Mouse (Mus musculus): ENCODE results near the gene Zfp618. TPM values are rescaled to one million over a fixed set of nuclear protein-coding genes. Genes with fewer than 3 reads are reported as not detected.

The Zfp618 gene
- polyA plus RNA-seq (2015; fragmentation: Nextera tagmentation; extraction: Ambion mirVana), result 33.3 and 40.4 TPM in 2 replicates

DNA sequence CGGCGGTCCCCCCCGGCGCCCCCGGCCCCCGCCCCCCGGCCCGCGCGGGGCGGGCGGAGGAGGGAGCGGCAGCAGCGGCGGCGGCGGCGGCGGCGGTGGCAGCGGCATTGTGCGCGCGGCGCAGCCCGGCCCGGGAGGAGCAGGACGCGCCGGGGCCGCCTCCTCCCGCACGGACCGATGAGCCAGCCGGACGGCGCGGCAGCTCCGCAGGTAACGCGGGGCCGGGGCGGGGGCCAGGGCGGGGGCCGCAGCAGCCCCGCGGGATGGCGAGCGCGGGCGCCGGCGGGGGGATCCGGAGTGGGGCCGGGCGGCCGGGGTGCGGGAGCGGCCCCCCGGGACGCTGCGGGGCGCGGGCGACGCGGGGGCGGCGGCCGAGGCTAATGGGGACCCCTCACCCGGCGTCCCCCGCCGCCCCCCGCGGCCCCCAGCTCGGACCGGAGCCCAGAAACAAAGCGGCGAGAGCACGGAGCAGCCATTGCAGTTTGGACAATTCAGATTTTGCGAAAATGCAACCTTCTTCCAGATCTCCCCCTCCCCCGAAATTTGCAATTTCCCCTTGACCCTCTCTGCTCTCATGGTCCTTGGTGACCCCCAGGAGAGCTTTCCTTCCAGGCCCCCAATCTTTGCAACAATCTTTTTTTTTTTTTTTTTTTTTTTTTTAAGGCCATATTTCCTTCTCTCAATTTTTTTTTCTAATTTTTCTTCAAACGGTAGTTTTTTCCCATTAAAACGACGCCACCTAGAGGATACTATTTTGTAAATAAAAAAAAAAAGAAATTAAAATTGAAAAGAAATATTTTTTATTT lies at the start of gene Zfp618:
Gene Zfp618, plus strand, starts transcription at position 77 of the 806 bp plus-strand sequence.
- Histone ChIP-seq H3K4me2 (peak within 1 kb of the TSS; percentile 63), H3K36me3 (no peaks in the 10 kb centered on the region), H3K9me3 (no peaks in the 10 kb centered on the region), H3K27ac (peak within 1 kb of the TSS; percentile 93), H3K4me3 (peak within 1 kb of the TSS; percentile 75), H3K27me3 (no peaks in the 10 kb centered on the region), H3K4me1 (peaks cover 29% of the 10 kb centered on the region), H3K9ac (peak within 1 kb of the TSS; percentile 98)
- WGBS, result under 1% methylated on average over 41 of the region's 86 CpGs
- 0 out of 2 replicates have a peak, but pooled peaks have one; percentile 26 for ATAC-seq (ENCODE audit: insufficient number of reproducible peaks, insufficient read depth, low FRiP score, low TSS enrichment, low read depth)

DNA sequence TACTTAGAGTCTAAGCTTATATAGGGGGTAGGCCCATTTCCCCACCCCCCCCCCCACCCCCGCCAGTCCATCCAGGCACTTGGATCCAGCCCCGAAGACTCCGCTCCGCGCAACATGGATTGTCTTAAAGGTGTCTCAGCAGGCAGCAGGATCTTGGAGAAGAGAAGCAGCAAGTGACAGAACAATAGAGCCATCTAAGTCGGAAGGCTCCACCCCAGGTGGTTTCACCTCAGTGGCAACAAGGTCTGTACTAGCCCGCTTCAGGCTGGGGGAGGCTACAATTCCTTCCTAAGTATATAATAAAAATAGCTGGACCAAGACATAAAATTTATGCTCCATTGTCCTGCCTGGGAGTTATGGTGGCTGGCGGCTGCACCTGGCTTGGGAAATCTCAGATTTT lies 48.3 kb upstream of the Zfp618 start:
- 88% methylated on average over 8 of the region's 8 CpGs for whole genome bisulfite sequencing

DNA sequence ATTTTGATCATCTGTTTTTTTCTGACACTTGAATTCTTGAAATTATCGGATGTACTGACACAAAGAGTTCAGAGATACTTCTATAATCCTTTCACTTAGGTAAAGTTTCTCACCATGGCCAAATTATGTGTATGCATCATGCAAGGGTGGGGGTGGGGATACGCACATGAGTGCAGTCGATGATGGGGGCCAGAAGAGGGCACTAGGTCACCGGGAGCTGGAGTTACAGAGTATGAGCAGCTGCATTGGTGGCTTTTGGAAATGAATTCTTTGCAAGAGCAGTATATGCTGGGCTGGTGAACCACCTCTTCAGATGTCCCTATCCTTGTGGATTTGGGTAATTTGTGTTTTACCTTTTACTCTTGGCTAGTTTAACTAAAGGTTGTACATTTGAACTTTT lies 31.6 kb upstream of the Zfp618 start:
- Histone ChIP-seq H3K4me3 (no peak overlapping the region), H3K9me3 (no peaks in the 10 kb centered on the region), H3K27me3 (no peaks in the 10 kb centered on the region), H3K4me2 (no peak overlapping the region), H3K9ac (no peak overlapping the region), H3K36me3 (no peaks in the 10 kb centered on the region), H3K27ac (no peak overlapping the region), H3K4me1 (peaks cover 3% of the 10 kb centered on the region; the same call in 1 of the 2 replicates)
- WGBS, result 84% methylated on average over 4 of the region's 4 CpGs
- no peak for ATAC-seq (ENCODE audit: insufficient number of reproducible peaks, insufficient read depth, low FRiP score, low TSS enrichment, low read depth)

More for the DNA sequence above, 48.3 kb upstream of the Zfp618 start:
- Histone ChIP-seq H3K27me3 (no peaks in the 10 kb centered on the region), H3K4me3 (no peak overlapping the region), H3K4me1 (no peaks in the 10 kb centered on the region), H3K36me3 (no peaks in the 10 kb centered on the region), H3K9me3 (no peaks in the 10 kb centered on the region), H3K4me2 (no peak overlapping the region), H3K27ac (no peak overlapping the region), H3K9ac (no peak overlapping the region)
- no peak for ATAC-seq (ENCODE audit: insufficient number of reproducible peaks, insufficient read depth, low FRiP score, low TSS enrichment, low read depth)

DNA sequence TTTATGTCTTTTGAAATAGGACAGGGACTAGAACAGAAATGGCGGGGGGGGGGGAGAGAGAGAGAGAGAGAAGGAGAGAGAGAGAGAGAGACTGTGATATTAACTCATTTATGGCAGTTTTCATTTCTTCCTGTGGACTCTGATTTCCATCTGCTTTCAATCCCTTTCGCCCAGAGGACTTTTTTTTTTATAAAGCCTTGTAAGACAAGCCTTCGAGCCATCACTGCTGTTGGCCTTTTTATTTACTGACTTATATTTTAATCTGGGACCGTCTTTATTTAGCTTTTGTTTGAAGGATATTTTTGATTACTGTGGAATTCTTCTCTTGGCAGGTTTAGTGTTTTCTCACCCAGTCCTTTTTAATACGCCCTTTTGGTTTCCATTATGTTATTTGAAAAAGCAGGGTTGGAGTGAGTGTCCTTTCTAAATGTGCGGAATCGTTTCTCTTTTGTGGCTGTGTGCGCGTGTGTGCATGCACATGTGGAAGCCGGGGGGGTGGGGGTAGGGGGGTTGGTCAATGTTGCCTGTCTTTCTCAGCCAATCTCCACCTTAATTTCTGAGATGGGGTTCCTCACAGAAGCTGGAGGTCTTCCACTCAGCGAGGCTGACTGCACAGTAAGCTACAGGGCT lies 29.7 kb upstream of the Zfp618 start:
- Histone ChIP-seq H3K9me3 (no peaks in the 10 kb centered on the region), H3K4me1 (peaks cover 3% of the 10 kb centered on the region; the same call in 1 of the 2 replicates), H3K9ac (no peak overlapping the region), H3K4me2 (no peak overlapping the region), H3K27me3 (no peaks in the 10 kb centered on the region), H3K4me3 (no peak overlapping the region), H3K27ac (no peak overlapping the region), H3K36me3 (no peaks in the 10 kb centered on the region)
- WGBS, result 40% methylated on average over 11 of the region's 11 CpGs
- no peak for ATAC-seq (ENCODE audit: insufficient number of reproducible peaks, insufficient read depth, low FRiP score, low TSS enrichment, low read depth)

GRCm38 (mm10) chr4:62941961-62942892 lies 23.1 kb upstream of the Zfp618 start:
- no peak overlapping the region for H3K4me3 ChIP-seq
- no peak overlapping the region for H3K4me2 ChIP-seq
- no peak for ATAC-seq (ENCODE audit: insufficient number of reproducible peaks, insufficient read depth, low FRiP score, low TSS enrichment, low read depth)
- H3K36me3 ChIP-seq, result no peaks in the 10 kb centered on the region
- H3K27me3 ChIP-seq, result 0 out of 2 replicates have a peak, but pooled peaks cover 3% of the 10 kb centered on the region
- no peak overlapping the region for H3K9ac ChIP-seq
- H3K27ac ChIP-seq, result no peak overlapping the region
- 55% methylated on average over 14 of the region's 14 CpGs for WGBS
- no peaks in the 10 kb centered on the region for H3K9me3 ChIP-seq
- peaks cover 12% of the 10 kb centered on the region for H3K4me1 ChIP-seq

- Histone ChIP-seq H3K27ac (no peak overlapping the region), H3K4me3 (no peak overlapping the region), H3K4me2 (no peak overlapping the region), H3K9ac (no peak overlapping the region), H3K36me3 (no peaks in the 10 kb centered on the region), H3K27me3 (0 out of 2 replicates have a peak, but pooled peaks cover 3% of the 10 kb centered on the region), H3K9me3 (no peaks in the 10 kb centered on the region), H3K4me1 (peaks cover 12% of the 10 kb centered on the region)
- WGBS, result 65% methylated on average over 4 of the region's 4 CpGs
- 0 out of 2 replicates have a peak, but pooled peaks have one; percentile 15 for ATAC-seq (ENCODE audit: insufficient number of reproducible peaks, insufficient read depth, low FRiP score, low TSS enrichment, low read depth)
These were observed 21.0 kb upstream of the Zfp618 start for GRCm38 (mm10) chr4:62944326-62944879.

- WGBS, result 69% methylated on average over 4 of the region's 4 CpGs
- H3K9ac ChIP-seq, result no peak overlapping the region
These were observed 1.6 kb upstream of the Zfp618 start for GRCm38 (mm10) chr4:62963806-62964205.

DNA sequence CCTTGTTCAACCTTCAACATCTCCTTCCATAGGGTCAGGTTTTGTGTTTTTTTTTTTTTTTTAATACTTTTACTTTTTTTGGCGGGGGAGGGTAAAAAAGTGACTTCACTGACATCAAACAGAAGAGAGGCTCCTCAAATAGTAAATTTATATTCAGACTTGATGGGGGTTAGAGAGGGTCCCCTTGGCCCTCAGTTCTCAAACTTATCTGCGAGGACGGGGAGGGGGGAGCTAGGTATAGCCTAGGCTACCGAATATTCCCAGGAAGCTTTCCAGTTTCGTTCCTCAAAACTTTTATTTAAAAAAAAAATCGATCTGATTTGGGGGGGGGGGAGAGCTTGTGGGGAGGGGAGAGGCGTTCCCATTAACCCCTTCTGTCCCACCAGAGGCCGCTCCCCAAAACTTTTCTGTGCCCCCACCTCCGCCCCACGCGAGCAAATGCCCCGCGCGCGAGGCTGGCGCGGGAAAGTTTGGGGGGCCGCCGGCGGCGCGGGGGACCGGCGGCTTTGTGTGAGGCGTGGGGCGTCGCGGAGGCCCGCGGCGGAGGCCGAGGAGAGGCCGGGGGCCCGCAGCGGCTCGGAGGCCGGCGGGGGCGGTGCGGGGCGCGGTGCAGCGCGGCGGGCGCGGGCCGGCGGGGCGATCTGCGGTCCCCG lies 403 bp upstream of the Zfp618 start:
- Histone ChIP-seq H3K27me3 (no peaks in the 10 kb centered on the region), H3K9me3 (no peaks in the 10 kb centered on the region), H3K4me2 (peak overlapping the region; percentile 63), H3K4me3 (peak overlapping the region; percentile 75), H3K4me1 (peaks cover 24% of the 10 kb centered on the region), H3K27ac (peak overlapping the region; percentile 93), H3K36me3 (no peaks in the 10 kb centered on the region), H3K9ac (peak overlapping the region; percentile 98)
- 4% methylated on average over 21 of the region's 52 CpGs for WGBS
- ATAC-seq (ENCODE audit: insufficient number of reproducible peaks, insufficient read depth, low FRiP score, low TSS enrichment, low read depth), result no peak

More at GRCm38 (mm10) chr4:62963806-62964205, 1.6 kb upstream of the Zfp618 start:
- ATAC-seq (ENCODE audit: insufficient number of reproducible peaks, insufficient read depth, low FRiP score, low TSS enrichment, low read depth), result no peak
- Histone ChIP-seq H3K27me3 (no peaks in the 10 kb centered on the region), H3K4me2 (no peak overlapping the region), H3K9me3 (no peaks in the 10 kb centered on the region), H3K4me3 (no peak overlapping the region), H3K4me1 (peaks cover 13% of the 10 kb centered on the region), H3K36me3 (no peaks in the 10 kb centered on the region), H3K27ac (no peak overlapping the region)

GRCm38 (mm10) chr4:62969526-62969925 lies 4.2 kb downstream of the Zfp618 start:
- 82% methylated on average over 5 of the region's 5 CpGs for WGBS
- H3K4me2 ChIP-seq, result no peak overlapping the region
- peaks cover 46% of the 10 kb centered on the region for H3K4me1 ChIP-seq
- H3K27ac ChIP-seq, result 0 out of 2 replicates have a peak overlapping the region, but pooled peaks have one; percentile 1
- H3K4me3 ChIP-seq, result no peak overlapping the region
- H3K9ac ChIP-seq, result no peak overlapping the region
- no peak for ATAC-seq (ENCODE audit: insufficient number of reproducible peaks, insufficient read depth, low FRiP score, low TSS enrichment, low read depth)
- H3K27me3 ChIP-seq, result no peaks in the 10 kb centered on the region
- no peaks in the 10 kb centered on the region for H3K36me3 ChIP-seq
- no peaks in the 10 kb centered on the region for H3K9me3 ChIP-seq

DNA sequence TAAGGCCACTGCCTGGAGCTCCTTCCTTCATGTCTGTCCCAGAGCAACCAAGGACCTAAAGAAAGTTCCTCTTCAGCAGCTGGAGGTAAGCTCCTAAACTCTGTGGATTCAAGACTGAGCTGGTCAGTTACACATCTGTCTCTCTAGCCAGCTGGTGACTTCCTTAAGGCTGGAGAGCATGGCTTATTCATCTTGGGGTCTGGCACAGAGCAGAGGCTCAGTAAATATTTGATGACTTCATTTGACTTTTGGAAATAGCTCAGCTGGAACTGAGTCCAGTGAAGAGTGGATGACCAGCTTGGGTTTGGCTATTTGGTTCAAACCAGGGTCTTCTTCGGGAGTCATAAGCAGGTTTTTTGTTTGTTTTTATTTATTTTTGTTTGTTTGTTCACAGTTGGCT lies 6.6 kb downstream of the Zfp618 start:
- Histone ChIP-seq H3K27me3 (no peaks in the 10 kb centered on the region), H3K27ac (no peak overlapping the region), H3K9me3 (no peaks in the 10 kb centered on the region), H3K4me1 (peaks cover 58% of the 10 kb centered on the region), H3K4me2 (no peak overlapping the region), H3K9ac (no peak overlapping the region), H3K36me3 (no peaks in the 10 kb centered on the region), H3K4me3 (no peak overlapping the region)
- ATAC-seq (ENCODE audit: insufficient number of reproducible peaks, insufficient read depth, low FRiP score, low TSS enrichment, low read depth), result no peak
- WGBS, result 90% methylated on average over 1 of the region's 1 CpGs
